Mouse (Mus musculus) stomach, postnatal 0 days (tissue): ENCODE measurements around the gene Gripap1.

Source experiments
- CTCF ChIP-seq: IDR thresholded peaks from 2 replicates; pipeline ENCODE4 v1.5.1; 2016; ENCODE audit warnings: antibody characterized with exemption, low read depth, mild to moderate bottlenecking, moderate library complexity
- EP300 ChIP-seq: optimal IDR thresholded peaks from 2 replicates; pipeline ENCODE3; 2016; ENCODE audit warnings: antibody characterized with exemption

GRCm38 (mm10) chrX:7765764-7766163, 23.8 kb upstream of the Gripap1 start:
- TF ChIP-seq CTCF: 0 out of 2 replicates have a peak, but pooled peaks have one; percentile 3
- no peak for TF ChIP-seq EP300
